Comparison of ENCODE assay signal across 10 mouse cellular contexts in genomic region chr9:92270927-92271326, GRCm38 (mm10). TPM values are rescaled to one million over a fixed set of nuclear protein-coding genes. Genes with fewer than 3 reads are reported as not detected.
DNase-seq lines count a peak whose midpoint lies in the region; ATAC-seq and TF ChIP-seq lines count a peak whose summit lies in the region.
"Had no signal": no experiment of that assay in that cellular context is flagged by ENCODE, and none has a peak within 500 bp of the region (broad histone marks: within the 10 kb centered on the region; RNA-seq: fewer than 3 reads in every experiment).

No protein-coding gene starts in this region.

- no peaks in the 10 kb centered on the region for H3K9me3 ChIP-seq in liver, embryonic 12.5 days (replicated peaks)
- no peaks in the 10 kb centered on the region for H3K9me3 ChIP-seq in stomach, postnatal 0 days (ENCODE audit: control insufficient read depth, low read length)
- no peaks in the 10 kb centered on the region for H3K9me3 ChIP-seq in forebrain, embryonic 10.5 days

- peaks cover 44% of the 10 kb centered on the region for H3K36me3 ChIP-seq in liver, embryonic 12.5 days
- H3K36me3 ChIP-seq in stomach, postnatal 0 days (ENCODE audit: control insufficient read depth, insufficient read depth, low read length): no peaks in the 10 kb centered on the region
- H3K36me3 ChIP-seq in forebrain, embryonic 10.5 days (replicated peaks): peaks cover 68% of the 10 kb centered on the region

- no peak overlapping the region for H3K4me2 ChIP-seq in liver, embryonic 12.5 days
- H3K4me2 ChIP-seq in stomach, postnatal 0 days (replicated peaks; ENCODE audit: low read depth): no peak overlapping the region

- no peak overlapping the region for H3K9ac ChIP-seq in liver, embryonic 12.5 days
- no peak overlapping the region for H3K9ac ChIP-seq in stomach, postnatal 0 days (ENCODE audit: low read length)

- DNase-seq in liver: peak; percentile 44
- DNase-seq in adrenal gland, postnatal 14 days: peak; percentile 87
- peak; percentile 76 for DNase-seq in gastrocnemius, postnatal 14 days
- DNase-seq in kidney, postnatal 25 days: peak; percentile 96 to 100
- peak; percentile 48 for DNase-seq in stomach, postnatal 0 days (ENCODE audit: low spot score)
- no peak for DNase-seq in B cell, adult 2 months
- no peak for DNase-seq in forebrain, embryonic 10.5 days (ENCODE audit: extremely low spot score, low spot score)

- no peak for TF ChIP-seq EP300 in stomach, postnatal 0 days (optimal IDR thresholded peaks at IDR 0.05)

- intact Hi-C loops in gastrocnemius, postnatal 14 days (cut with DNase I; ENCODE audit: low total_unique reads): no loop called here

- H3K4me3 ChIP-seq in liver, embryonic 12.5 days: no peak overlapping the region
- no peak overlapping the region for H3K4me3 ChIP-seq in stomach, postnatal 0 days (ENCODE audit: low read depth, low read length)
- H3K4me3 ChIP-seq in forebrain, embryonic 10.5 days: no peak overlapping the region
- H3K4me3 ChIP-seq: myocyte had no signal

- WGBS in liver, embryonic 12.5 days (ENCODE audit: insufficient replicate concordance): 64% methylated on average over 4 of the region's 4 CpGs
- WGBS in stomach, postnatal 0 days: 37% methylated on average over 4 of the region's 4 CpGs
- WGBS in forebrain, embryonic 10.5 days: 59% methylated on average over 4 of the region's 4 CpGs

- no peak for ATAC-seq in liver, embryonic 12.5 days
- ATAC-seq in stomach, postnatal 0 days (ENCODE audit: low FRiP score, low TSS enrichment): no peak

- H3K27me3 ChIP-seq in liver, embryonic 12.5 days (replicated peaks): no peaks in the 10 kb centered on the region
- H3K27me3 ChIP-seq in stomach, postnatal 0 days (ENCODE audit: control insufficient read depth, insufficient read depth, low read length): no peaks in the 10 kb centered on the region
- H3K27me3 ChIP-seq in forebrain, embryonic 10.5 days (ENCODE audit: poor library complexity, severe bottlenecking): no peaks in the 10 kb centered on the region

- peaks cover 23% of the 10 kb centered on the region for H3K4me1 ChIP-seq in liver, embryonic 12.5 days
- H3K4me1 ChIP-seq in stomach, postnatal 0 days (replicated peaks; ENCODE audit: control insufficient read depth, insufficient read depth): no peaks in the 10 kb centered on the region
- H3K4me1 ChIP-seq in forebrain, embryonic 10.5 days: no peaks in the 10 kb centered on the region

- no peak for TF ChIP-seq CTCF in stomach, postnatal 0 days (IDR thresholded peaks at IDR 0.05; ENCODE audit: low read depth)

- no peak overlapping the region for H3K27ac ChIP-seq in liver, embryonic 12.5 days
- H3K27ac ChIP-seq in stomach, postnatal 0 days (replicated peaks): no peak overlapping the region
- H3K27ac ChIP-seq in forebrain, embryonic 10.5 days: no peak overlapping the region

RNA-seq across cellular contexts. Expression of gene Plscr2, which starts 4.5 kb away (rescaled TPM):
- polyA plus RNA-seq in liver, embryonic 12.5 days (2016; fragmentation: Nextera tagmentation; extraction: Ambion mirVana): 0.38 and 0.76 TPM in 2 replicates
- 9.8 and 9.9 TPM in 2 replicates for total RNA-seq in adrenal gland, postnatal 14 days (2021)
- 1 to 10 TPM in 1 of 2 experiments, under 1 TPM in 1; 0.51 to 1.0 TPM for total RNA-seq in gastrocnemius, postnatal 14 days (2021)
- 1.8 and 2.4 TPM in 2 replicates for polyA plus RNA-seq in stomach, postnatal 0 days (2015; fragmentation: Nextera tagmentation; extraction: Ambion mirVana)
- polyA plus RNA-seq in forebrain, embryonic 10.5 days (2016; fragmentation: Nextera tagmentation; extraction: Ambion mirVana): 0.07 and 0.30 TPM in 2 replicates

RNA-seq across cellular contexts. Expression of gene Plscr1, which starts 21.4 kb away (rescaled TPM):
- 23.1 and 23.8 TPM in 2 replicates for polyA plus RNA-seq in liver, embryonic 12.5 days (2016; fragmentation: Nextera tagmentation; extraction: Ambion mirVana)
- 8.5 and 11.5 TPM in 2 replicates for total RNA-seq in adrenal gland, postnatal 14 days (2021)
- total RNA-seq in gastrocnemius, postnatal 14 days (2021): 1 to 10 TPM in 1 of 2 experiments, under 1 TPM in 1; 0.98 to 1.4 TPM
- 37.2 and 41.0 TPM in 2 replicates for polyA plus RNA-seq in stomach, postnatal 0 days (2015; fragmentation: Nextera tagmentation; extraction: Ambion mirVana)
- 40.4 and 41.0 TPM in 2 replicates for polyA plus RNA-seq in forebrain, embryonic 10.5 days (2016; fragmentation: Nextera tagmentation; extraction: Ambion mirVana)

RNA-seq across cellular contexts. Expression of gene 1700057G04Rik, which starts 38.2 kb away (rescaled TPM):
- polyA plus RNA-seq in liver, embryonic 12.5 days (2016; fragmentation: Nextera tagmentation; extraction: Ambion mirVana): not detected in 2 replicates
- total RNA-seq in adrenal gland, postnatal 14 days (2021): not detected in 2 replicates
- total RNA-seq in gastrocnemius, postnatal 14 days (2021): not detected
- polyA plus RNA-seq in stomach, postnatal 0 days (2015; fragmentation: Nextera tagmentation; extraction: Ambion mirVana): not detected in 2 replicates
- not detected in 2 replicates for polyA plus RNA-seq in forebrain, embryonic 10.5 days (2016; fragmentation: Nextera tagmentation; extraction: Ambion mirVana)
- polyA plus RNA-seq: intestine, embryonic 14.5 days had no signal

Comparison
In these comparisons a context has a peak if more than half of its experiments do, and no peak if none do; other contexts are left out.
1. DNase-seq: peak in liver (single experiment), adrenal gland, postnatal 14 days (single experiment), gastrocnemius, postnatal 14 days (single experiment), kidney, postnatal 25 days (2 of 2) and stomach, postnatal 0 days (single experiment); none in B cell, adult 2 months (0 of 2) and forebrain, embryonic 10.5 days (single experiment).